Mouse (Mus musculus) brain, embryonic 14.5 days (tissue): ENCODE results near the gene Xylt1.

ENCODE experiments used
- CTCF ChIP-seq: fragments of 200-500 bp; IDR thresholded peaks from 2 replicates; pipeline ENCODE4 v1.5.1; 2012; ENCODE audit warnings: inconsistent platforms, mild to moderate bottlenecking, moderate library complexity, borderline replicate concordance; ENCODE audit not compliant: insufficient read depth, insufficient read length; ENCODE audit errors: extremely low read depth
- POLR2A ChIP-seq: fragments of 200-500 bp; IDR thresholded peaks from 2 replicates; pipeline ENCODE4 v1.6.1; 2012; ENCODE audit warnings: mild to moderate bottlenecking, inconsistent platforms, borderline replicate concordance; ENCODE audit not compliant: poor library complexity, insufficient read depth, insufficient read length, severe bottlenecking; ENCODE audit errors: extremely low read depth

- TF ChIP-seq CTCF, result no peak
- no peak for TF ChIP-seq POLR2A
These were observed 233.6 kb downstream of the Xylt1 start for GRCm38 (mm10) chr7:117614346-117614745.
